Mouse (Mus musculus) urinary bladder, postnatal 25 days (tissue): Measurements from ENCODE around the gene Fam83f.
A peak's percentile ranks its signal among the peaks of the same experiment; 100 is the strongest.

Experiments
- DNase-seq: peaks from one replicate; pipeline ENCODE4 v3.0.0; 2022; ENCODE audit warnings: low spot score

Gene Fam83f

DNA sequence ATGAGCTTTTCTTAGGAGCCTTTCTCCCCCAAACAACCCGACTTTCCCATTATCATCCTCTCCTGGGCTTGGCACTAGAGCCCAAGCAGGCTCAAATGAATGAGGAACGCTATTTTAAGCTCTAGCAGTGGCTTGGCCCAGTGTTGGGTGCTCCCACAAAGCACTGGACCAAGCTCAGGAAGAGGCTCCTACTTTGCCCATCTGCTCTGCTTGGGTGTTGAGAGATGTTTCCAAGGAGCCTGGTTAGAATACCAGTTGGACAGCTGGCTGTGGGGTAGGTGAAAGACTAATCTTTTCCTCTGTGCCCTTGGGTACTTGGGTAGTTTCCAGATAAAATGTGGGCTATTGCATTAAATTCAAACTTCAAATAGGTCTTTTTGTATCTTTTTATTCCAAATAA is 1.2 kb downstream of the Fam83f start:
- DNase-seq = no peak

DNA sequence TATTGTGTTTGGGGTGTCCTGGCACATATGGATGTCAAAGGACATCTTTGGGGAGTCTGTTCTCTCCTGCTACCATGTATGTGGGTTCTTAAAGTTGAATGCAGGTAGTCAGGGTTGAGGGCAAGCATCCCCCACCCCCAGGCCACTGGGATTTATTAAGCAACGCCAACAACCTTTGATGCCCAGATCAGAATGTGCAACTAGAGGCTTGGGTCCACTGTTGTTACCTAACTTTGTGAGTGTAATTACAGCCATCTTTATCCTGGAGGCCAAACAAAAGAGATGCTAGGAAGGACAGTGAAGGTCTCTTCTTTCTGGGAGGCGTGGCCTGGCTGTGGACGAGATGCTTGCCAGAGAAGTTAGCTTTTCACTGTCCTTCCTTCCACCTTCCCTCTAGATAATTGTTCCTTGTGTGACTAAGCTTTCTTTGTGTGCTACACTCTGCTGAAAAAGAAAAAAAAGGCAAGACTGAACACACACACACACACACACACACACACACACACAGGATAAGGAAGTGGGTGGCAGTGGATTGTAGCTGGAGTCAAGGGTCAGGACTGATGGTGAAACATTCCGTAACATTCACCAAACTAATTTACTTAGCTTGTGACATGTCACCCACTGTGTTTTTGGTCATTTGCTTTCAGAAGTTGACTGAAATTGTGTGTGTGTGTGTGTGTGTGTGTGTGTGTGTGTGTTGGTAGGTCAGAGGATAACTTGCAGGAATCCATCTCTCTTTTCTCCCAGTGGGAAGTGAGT is 1.9 kb downstream of the Fam83f start:
- DNase-seq = no peak

DNA sequence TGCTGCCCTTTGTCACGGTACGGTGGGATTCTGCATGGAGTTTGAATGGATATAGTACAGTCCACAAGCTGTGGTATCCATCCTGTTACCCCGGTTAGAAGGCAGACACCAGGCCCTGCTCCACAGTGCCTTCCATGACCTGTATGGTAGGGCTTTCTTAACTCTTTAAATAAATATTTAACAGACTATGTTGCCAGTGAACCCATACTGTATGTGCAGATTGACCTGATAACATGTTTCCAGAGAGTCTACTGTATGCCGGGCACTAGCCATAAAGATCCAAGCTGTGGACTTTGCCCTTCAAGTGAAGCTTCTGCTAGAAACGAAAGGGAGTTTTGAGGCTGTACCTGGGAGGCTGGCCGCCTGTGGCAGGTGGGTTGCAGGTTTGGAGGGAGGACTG is 3.1 kb downstream of the Fam83f start:
- no peak for DNase-seq

DNA sequence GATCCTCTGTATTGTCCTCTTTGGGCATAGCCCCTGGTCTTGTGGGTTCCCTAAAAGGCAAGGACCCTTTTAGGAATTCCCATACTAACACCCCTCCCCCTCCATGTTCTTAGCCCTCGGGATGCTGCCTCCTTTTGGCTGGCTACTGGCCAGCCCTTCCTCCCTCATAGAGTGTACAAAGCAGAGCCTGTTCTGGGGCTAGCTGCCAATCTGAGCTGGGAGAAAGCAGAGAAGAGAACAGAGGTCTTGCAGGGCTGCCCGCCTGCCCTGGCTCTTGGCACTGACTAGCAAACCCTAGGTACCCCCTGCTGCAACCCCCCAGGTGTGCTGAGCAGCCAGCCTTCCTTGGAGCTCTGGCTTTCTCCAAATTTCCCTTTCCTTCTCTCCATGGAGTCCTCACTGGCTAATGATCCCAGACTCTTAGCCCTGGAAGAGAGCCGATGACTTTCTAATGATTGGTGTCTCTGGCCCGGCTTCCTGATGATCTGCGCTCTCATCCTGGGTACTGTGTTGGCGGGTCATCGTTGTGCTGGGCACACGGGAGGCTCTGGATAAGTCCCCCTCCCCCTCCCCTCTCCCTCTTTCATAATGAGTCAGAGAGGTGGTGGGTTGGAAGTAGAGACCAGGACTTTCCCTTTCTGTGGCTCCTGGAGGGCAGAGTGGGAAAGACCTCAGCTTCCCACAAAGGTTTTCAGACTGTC is 8.0 kb downstream of the Fam83f start:
- DNase-seq = no peak

DNA sequence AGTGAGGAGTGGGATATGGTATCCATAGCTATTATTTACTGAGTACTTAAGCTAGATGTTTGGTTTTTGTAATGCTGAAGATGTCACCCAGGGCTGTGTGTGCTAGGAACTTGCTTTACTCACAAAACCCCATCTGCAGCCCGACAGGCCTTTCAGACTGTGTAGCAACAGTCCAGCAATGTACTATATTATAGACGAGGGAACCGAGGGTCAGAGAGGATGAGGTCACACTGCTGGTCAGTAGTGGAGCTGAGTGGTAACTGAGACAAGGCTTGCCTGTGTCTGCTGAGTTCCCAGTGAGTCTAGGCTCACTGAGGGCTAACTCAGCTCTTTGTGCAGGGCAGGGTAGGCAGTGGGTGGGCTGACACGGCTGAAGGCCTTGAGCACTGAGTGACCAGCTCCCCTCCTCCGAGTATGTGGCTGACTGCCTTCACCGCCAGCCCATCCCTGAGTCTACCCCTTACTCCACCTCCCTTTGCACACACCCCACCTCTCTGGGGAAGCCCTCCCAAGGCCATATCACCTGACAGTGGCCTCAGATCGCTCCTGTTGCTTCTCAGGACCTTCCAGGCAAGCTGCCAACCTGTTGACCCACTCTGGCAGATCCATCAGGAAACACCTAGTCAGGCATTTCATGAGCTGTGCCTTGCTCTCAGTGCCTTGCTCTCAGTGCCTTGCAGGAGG is 8.8 kb downstream of the Fam83f start:
- peak; percentile 38 for DNase-seq

DNA sequence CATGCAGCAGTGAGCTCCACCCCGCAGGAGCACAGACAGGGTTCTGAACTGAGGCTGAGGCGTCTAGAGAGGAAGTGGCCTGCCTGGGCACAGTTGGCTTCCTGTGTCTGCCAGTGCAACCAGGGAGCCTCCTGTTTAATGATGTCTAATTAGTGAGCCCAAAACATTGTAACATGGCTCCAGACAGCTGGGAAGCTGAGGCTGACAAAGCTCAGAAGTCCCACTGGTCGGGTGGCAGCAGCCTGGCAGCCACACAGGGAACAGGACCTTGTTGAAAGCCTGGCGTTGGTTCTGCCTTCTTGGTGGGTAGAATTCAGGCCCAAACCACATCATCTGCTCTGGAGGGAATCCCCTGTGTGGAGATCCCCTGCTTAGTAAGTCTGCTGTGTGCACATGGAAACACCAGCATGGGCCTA is 9.8 kb downstream of the Fam83f start:
- DNase-seq = no peak

DNA sequence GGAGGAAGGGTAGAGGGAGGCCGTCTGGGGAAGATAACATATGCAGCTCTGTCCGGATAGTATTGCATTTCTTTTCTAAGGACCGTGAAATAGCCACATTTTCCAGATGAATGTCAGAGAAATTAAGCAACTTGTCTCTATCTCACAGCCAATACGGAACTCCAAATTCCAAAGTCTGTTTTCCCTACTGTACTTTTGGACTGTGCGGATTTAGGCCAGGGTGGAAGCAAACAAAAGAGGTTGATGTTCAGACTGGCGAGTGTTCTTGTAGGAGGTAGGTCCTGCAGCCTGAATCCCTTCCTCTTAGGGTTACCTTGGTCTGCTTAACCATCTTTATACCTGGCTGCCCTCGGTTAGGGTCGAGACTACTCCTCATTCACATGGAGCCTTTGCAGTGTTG is 10.7 kb downstream of the Fam83f start:
- no peak for DNase-seq

DNA sequence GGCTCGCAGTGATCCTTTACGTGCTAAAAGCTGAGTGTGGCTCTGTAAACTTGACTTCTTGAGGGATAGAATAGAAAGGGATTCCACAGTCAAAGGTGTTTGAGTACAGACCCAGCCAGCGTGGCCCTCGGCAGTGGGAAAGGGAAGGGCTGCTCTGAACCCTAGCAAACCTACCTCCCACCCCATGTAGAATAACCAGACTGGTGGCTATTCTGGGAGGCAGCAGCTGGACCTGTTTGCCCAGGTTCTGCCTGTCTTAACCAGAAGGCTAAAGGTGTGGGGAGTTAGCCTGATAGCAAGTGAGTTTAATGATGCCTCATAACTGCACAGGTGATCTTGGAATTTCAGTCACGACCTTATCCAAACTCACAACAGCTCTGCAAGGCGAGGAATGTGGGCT is 11.5 kb downstream of the Fam83f start:
- peak; percentile 59 for DNase-seq

DNA sequence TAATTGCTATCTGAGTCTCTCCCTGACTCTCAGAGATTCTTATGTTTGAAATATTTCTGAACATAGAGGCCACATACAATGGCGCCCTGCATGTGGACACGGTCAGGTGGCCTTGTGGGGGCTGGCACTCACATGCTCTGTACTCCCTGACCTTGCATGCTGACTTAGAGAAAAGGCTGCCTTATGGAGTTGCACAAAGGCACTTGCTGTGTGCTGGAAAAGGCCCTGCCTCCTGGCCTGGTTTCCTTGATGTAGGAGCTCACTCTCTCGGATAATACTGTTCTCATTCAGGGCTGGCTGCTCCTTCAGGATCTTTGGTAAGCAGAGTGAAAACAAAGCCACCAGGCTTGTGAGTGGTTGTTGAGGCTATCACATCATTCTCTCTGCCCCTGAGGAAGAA is 12.3 kb downstream of the Fam83f start:
- no peak for DNase-seq

DNA sequence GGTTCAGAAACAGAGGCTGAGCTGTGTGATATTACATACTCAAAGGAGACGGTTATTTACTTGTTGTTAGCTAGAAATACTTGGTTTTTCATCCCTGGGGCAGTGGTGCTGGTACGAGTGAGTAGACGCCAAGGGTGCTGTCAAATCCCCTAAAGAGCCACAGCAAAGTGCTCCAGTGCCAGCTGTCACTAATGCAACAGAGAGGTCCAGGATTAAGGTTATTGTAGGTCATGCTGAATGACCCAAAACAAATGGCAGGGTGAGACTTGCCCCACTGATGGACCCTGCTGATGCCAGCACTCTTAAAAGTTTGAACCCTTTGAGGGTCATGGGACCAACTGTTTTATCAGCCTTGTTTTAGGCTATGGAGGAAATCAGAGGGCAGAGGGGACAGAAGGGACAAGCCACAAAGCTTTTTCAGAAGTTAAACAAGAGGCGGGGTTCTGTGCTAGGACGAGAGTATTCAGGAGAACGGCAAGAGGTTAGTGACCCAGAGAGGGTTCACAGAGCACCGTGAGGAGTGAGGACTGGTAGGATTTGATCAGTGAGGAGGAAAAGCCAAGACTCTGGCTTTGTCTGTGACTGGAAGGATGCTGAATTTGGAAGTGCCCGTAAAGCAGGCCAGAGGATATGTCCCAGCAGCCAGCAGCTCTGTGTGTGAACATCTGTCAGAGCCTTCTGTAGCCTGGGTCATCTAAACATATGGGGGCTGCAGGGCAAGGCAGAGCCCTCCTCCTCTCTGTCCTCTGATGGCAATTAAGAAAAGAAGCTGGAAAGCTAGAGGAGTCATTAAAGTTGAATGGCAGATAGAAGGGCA is 13.3 kb downstream of the Fam83f start:
- no peak for DNase-seq

DNA sequence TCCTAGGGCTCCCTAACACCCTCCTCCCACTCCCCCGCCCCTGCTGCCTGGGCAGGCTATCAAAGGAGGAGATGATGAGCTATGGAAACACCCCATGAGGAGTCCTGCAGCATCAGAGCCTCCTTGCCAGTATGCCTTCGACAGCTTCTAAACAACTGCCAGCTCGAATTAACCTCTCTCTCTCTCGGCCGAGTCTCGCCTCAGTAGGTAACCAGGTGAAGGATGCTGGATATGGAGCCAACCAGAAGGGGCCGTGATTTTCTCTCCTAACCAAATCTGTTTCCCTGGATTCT is 13.9 kb downstream of the Fam83f start:
- no peak for DNase-seq

DNA sequence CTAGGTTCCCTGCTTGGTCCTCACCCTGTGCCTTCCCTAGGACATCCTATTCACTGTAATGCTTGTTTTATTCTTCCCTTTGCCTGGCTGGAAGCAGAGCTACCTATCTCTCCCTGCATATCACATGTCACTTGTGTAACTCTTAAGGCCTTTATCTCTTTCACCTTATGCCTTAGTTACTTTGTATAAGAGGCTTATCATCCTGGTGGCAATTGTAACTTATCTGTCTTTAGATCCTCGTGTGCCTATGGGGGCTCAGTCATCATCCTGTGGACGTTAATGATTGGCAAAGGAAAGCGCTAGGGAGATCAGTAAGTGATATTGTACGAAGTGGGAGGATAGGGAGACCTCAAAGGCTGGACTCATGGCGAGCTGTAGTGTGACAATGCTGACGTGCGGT is 16.9 kb downstream of the Fam83f start:
- no peak for DNase-seq

DNA sequence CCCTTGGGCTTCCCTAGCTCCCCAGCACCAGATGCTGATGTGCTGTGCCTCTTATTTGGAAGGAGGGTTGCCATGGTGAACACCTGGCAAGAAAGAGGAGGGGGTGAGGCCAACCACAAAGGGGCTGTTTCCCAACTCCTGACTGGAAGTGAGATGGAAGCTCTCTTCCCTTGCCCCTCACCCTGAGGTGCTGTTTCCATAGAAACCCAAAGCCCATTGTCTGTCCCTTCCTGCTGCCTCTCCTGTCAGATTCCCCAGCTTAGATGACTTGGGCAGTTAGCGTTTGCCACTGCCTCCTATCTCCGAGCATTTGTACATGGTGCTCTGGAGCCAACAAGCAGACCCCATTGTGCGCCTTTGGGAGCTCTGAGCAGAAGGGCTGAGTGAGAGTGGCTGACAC is 21.8 kb downstream of the Fam83f start:
- no peak for DNase-seq

DNA sequence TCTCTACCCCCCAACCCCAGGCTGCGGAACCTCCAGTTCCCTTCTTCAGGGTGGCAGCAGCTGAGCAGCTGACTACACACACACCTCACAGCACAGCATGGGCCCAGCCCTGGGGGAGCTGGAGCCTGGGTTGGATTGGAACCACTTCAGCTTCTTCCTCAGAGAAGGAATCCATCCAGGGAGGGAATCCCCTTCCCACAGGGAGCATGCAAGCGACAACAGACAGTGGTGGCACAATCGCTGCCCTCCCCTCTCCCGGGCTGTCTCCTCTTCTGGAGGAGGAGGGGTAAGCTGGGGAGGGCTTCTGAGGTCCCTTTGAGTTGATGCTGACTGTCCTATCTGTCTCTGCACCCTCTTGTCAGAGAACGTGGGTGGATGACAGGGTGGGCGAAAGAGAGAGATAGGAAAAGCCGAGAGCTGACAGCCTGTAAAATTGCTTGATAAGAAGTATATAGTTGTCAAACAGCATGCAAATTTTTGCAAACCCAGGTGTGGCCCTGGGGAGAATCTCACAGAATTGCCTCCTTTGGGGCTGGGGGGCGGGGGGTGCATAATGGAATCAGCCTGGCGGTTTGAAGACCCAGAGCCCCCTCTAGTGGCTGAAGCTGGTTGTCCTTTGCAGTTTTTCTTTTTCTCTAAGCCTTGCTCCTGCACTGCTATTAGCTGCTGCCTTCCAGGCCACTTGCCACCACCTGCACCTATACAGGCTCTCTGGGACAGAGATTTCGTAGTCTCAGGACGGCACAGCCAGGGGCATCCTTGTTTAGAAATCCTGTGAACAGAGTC is 22.7 kb downstream of the Fam83f start:
- peak; percentile 62 for DNase-seq

DNA sequence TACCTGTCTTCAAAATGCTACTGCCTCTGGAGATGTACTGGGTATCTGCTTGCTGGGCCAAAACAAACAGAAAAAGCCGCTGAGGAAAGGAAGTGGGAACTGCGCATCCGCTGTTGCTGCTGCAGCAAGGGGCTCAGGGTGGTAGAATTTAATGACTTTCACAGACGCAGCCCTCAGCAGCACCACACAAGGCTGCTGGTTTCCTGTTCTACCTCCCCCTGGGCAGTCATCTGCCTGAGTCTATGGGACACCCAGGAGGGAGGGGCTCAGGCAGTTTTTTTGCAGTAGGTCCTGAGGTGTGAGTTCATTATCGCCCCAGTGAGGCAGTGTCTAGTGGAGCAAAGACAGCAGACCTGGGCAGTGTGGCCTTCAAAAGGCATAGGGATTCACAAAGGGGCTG is 25.9 kb downstream of the Fam83f start:
- DNase-seq = no peak

DNA sequence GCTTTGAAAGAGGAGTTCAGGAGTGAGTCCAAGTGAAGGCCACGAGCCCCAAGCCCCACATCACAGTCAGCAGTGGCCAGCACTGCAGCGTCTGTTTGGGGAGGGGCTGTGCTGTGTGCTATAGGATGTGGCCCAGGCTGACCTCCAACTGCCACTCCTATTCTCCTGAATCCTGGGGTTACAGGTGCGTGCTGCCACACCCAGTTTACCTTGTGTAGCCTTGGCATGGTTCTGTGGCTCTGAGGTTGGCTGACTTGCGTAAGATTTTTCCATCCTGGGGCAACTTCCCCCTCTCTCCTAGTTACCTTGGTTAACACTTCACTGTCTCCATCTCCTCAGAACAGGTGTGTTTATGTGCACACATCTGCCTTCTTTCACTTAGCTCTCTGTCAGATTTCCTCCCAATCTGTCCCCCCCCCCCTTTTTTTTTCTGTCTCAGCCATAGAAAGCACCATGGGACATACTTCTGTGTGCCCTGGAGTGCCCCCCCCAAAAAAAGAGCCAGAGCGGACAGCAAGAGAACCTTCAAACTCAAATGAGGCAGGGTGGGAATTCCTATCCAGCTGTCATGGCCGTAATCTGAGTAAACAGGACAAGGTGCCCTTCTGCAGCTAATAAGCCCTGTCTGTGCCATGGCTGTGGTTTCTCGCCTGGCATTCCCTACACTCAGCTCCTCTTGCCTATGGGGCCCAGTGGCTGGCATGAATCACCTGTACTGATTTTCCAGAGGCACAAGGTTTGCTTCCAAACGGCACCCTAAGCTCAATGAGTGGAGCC is 30.0 kb downstream of the Fam83f start:
- DNase-seq = no peak

DNA sequence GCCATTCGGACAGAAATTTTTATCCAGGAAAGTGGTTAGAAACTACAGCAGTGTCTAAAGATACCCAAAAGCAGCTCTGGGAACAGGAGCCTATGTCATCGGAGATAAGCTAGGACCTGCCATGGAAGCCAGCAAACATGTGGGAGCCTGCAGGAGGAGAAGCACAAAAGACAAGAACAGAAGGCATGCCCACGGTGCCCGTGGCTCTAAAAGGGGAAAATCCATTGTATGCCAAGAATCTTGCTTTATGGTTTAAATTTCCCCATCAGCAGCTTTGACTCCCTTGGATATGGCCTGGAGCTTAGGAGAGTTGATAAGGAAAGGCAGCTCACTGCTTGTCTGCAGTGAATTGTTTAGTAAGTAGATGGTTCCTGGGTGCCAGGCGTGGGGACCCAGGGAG is 31.3 kb downstream of the Fam83f start:
- no peak for DNase-seq

DNA sequence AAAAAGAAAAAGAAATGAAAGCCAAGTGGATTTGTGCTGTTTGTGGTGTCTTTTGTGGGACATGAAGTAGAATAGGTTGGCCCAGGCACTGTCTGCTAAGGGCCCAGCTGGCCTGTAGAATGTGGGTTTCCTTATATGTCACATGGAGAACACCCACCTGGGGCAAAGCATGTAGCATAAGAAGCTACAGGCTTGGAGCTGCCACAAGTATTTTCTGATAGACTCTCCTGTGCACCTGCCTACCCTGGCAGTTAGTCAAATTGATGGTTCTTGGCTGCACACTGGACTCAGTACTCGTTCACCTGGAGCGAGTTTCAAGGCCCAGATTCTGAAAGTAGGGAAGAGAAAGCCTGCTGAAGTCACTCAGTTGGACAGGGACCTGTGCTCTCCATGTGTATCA is 31.8 kb downstream of the Fam83f start:
- no peak for DNase-seq

DNA sequence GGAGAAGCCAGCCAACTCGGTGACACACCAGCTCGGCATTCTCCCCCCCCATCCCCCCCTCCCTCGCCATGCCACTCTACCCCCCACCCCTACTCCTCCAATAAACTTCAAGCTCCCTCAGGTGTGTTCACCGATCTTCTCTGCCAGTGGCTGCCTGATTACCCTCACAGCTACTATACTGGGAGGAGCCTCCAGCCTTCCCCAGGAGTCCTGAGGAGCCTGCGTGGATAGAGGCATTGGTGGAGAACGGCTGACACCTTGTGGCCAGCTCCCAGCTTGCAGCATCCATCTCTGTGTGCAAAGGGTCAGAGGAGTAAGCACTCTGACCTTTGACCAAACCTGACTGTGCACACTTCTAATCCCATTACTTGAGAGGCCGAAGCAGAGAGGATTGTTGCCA is 32.6 kb downstream of the Fam83f start:
- peak; percentile 58 for DNase-seq

DNA sequence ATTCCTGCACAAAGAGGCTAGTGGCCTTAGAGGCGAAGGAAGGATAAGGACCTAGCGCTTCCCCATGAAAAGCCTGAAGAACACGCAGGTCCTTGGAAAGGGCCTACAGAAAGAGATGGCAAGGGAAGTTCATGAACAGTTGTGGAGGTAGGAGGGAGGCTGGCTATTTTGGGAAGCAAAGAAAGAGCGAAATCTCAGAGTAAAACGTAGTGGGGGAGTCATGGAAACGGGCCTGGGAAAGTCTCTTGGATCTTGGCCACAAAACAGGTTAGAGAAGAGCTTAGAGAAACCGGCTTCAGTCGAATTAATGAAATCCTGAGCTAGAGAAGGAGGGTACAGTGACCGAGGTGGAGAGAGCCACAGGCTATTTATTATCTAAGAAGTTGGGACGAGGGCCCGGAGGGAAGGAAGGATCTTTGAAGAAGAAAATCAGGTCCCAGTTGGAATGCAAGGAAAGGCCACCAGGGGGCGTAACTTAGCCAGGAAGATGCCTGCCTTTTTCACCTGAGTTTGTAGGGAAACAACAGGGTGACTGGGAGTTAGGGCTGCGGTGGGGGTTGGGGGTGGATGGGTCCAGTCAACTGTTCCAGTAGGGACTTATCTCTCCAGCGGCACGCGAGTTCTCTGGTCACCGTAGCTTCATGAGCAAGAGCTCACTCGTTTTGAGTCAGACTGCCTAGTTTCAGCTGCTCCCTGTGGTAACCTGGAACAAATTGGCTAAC is 34.3 kb downstream of the Fam83f start:
- peak; percentile 76 for DNase-seq
